Mouse (Mus musculus): ENCODE data around the gene Itpr2. TPM values are rescaled to one million over a fixed set of nuclear protein-coding genes. Genes with fewer than 3 reads are reported as not detected.

The Itpr2 gene
- polyA plus RNA-seq, 1 experiment from 2014 or later = 5.3 TPM

DNA sequence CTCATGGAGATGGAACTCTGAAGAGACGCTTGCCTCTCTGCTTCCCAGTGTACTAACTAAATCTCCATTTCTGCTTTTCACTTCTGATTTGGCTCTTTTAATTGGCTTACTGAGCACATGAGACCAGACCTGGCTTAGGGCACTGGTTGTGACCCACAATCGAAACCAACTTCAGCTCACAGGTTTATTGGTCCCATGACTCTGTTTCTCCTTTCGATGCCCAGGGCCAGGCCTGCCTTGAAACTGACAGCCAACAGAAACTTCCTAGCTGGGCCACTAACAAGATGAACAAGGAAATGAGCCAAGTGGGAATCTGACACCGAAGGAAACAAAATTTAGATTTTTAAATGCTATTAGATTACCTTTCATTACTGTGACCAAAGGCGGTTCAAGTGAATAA is 105.8 kb downstream of the Itpr2 start:
- no peak for DNase-seq (ENCODE audit: low spot score)
- H3K4me2 ChIP-seq = no peak overlapping the region
- no peak overlapping the region for H3K9ac ChIP-seq (ENCODE audit: low read depth, low read length)
- H3K27ac ChIP-seq (ENCODE audit: low read depth, low read length) = no peak overlapping the region
- no peaks in the 10 kb centered on the region for H3K4me1 ChIP-seq (replicated peaks; ENCODE audit: control insufficient read depth, insufficient read depth, low read length)
- H3K9me3 ChIP-seq (ENCODE audit: control insufficient read depth, low read length) = no peaks in the 10 kb centered on the region
- peaks cover 2% of the 10 kb centered on the region; the same call in 1 of the 2 replicates for H3K36me3 ChIP-seq (ENCODE audit: control insufficient read depth, insufficient read depth, low read length)
- H3K27me3 ChIP-seq (replicated peaks; ENCODE audit: control insufficient read depth, insufficient read depth, low read length) = no peaks in the 10 kb centered on the region
- no peak for ATAC-seq (replicated peaks; ENCODE audit: low FRiP score)
- H3K4me3 ChIP-seq (ENCODE audit: low read depth, low read length) = no peak overlapping the region
- 82% methylated on average over 5 of the region's 5 CpGs for WGBS

DNA sequence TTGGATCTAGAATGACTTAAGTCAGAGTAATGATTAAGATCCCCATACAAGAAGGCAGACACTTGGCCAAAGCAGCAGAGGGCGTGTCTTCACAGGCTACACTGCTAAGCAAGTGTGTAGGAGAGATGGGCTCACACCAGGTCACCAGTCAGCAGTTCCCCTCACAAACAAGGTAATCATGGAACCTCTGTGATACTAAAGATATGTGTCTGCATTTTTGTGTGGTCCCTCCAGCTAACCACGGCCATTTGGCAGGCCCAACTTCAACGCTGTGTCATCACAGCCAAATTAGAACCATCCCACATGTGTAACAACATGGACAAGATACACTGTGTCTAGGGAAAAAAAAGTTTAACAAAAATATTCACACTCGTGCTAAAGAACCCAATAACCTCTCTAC is 106.4 kb downstream of the Itpr2 start:
- H3K4me2 ChIP-seq = no peak overlapping the region
- no peak for ATAC-seq (replicated peaks; ENCODE audit: low FRiP score)
- no peak overlapping the region for H3K9ac ChIP-seq (ENCODE audit: low read depth, low read length)
- H3K4me1 ChIP-seq (replicated peaks; ENCODE audit: control insufficient read depth, insufficient read depth, low read length) = no peaks in the 10 kb centered on the region
- H3K9me3 ChIP-seq (ENCODE audit: control insufficient read depth, low read length) = no peaks in the 10 kb centered on the region
- H3K27me3 ChIP-seq (replicated peaks; ENCODE audit: control insufficient read depth, insufficient read depth, low read length) = no peaks in the 10 kb centered on the region
- H3K27ac ChIP-seq (ENCODE audit: low read depth, low read length) = no peak overlapping the region
- peaks cover 2% of the 10 kb centered on the region; the same call in 1 of the 2 replicates for H3K36me3 ChIP-seq (ENCODE audit: control insufficient read depth, insufficient read depth, low read length)
- DNase-seq (ENCODE audit: low spot score) = no peak
- H3K4me3 ChIP-seq (ENCODE audit: low read depth, low read length) = no peak overlapping the region
- 89% methylated on average over 4 of the region's 4 CpGs for WGBS

- ATAC-seq (replicated peaks; ENCODE audit: low FRiP score) = no peak
- H3K36me3 ChIP-seq (ENCODE audit: control insufficient read depth, insufficient read depth, low read length) = peaks cover 2% of the 10 kb centered on the region; the same call in 1 of the 2 replicates
Observed at GRCm38 (mm10) chr6:146392188-146392587, 109.8 kb downstream of the Itpr2 start.

GRCm38 (mm10) chr6:146390159-146390558 is 111.9 kb downstream of the Itpr2 start:
- H3K4me2 ChIP-seq = no peak overlapping the region
- no peaks in the 10 kb centered on the region for H3K27me3 ChIP-seq (replicated peaks; ENCODE audit: control insufficient read depth, insufficient read depth, low read length)
- H3K27ac ChIP-seq (ENCODE audit: low read depth, low read length) = no peak overlapping the region
- no peak for DNase-seq (ENCODE audit: low spot score)
- no peak overlapping the region for H3K4me3 ChIP-seq (ENCODE audit: low read depth, low read length)
- H3K4me1 ChIP-seq (replicated peaks; ENCODE audit: control insufficient read depth, insufficient read depth, low read length) = no peaks in the 10 kb centered on the region
- no peaks in the 10 kb centered on the region for H3K9me3 ChIP-seq (ENCODE audit: control insufficient read depth, low read length)
- H3K36me3 ChIP-seq (ENCODE audit: control insufficient read depth, insufficient read depth, low read length) = peaks cover 2% of the 10 kb centered on the region; the same call in 1 of the 2 replicates
- H3K9ac ChIP-seq (ENCODE audit: low read depth, low read length) = no peak overlapping the region
- no peak for ATAC-seq (replicated peaks; ENCODE audit: low FRiP score)
- WGBS = 76% methylated on average over 4 of the region's 4 CpGs

More at GRCm38 (mm10) chr6:146392188-146392587, 109.8 kb downstream of the Itpr2 start:
- Histone ChIP-seq H3K4me3 (ENCODE audit: low read depth, low read length) (no peak overlapping the region), H3K4me2 (no peak overlapping the region), H3K27me3 (replicated peaks; ENCODE audit: control insufficient read depth, insufficient read depth, low read length) (no peaks in the 10 kb centered on the region), H3K4me1 (replicated peaks; ENCODE audit: control insufficient read depth, insufficient read depth, low read length) (no peaks in the 10 kb centered on the region), H3K9ac (ENCODE audit: low read depth, low read length) (no peak overlapping the region), H3K27ac (ENCODE audit: low read depth, low read length) (no peak overlapping the region), H3K9me3 (ENCODE audit: control insufficient read depth, low read length) (no peaks in the 10 kb centered on the region)
- WGBS = 79% methylated on average over 2 of the region's 2 CpGs
- no peak for DNase-seq (ENCODE audit: low spot score)

DNA sequence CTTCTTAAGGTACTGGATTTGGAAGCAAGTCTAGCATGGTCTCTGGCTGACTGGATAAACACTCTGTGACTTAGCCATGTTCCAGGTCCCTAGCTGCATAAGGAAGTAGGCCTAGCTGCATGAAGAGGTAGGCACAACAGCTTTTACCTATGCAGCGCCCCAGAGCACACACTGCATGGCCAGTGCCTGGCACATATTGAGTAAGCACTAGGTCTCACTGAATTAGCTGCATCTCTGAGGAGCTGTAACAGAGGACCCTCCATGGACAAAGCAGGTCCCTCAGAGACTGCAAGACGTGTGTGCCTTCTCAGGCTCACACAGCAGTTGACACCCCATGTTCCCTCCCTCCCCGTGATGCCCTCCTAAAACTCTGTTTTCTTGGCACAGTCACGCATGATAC is 114.0 kb downstream of the Itpr2 start:
- ATAC-seq (replicated peaks; ENCODE audit: low FRiP score) (no peak), DNase-seq (ENCODE audit: low spot score) (no peak)
- Histone ChIP-seq H3K36me3 (ENCODE audit: control insufficient read depth, insufficient read depth, low read length) (peaks cover 2% of the 10 kb centered on the region; the same call in 1 of the 2 replicates), H3K9ac (ENCODE audit: low read depth, low read length) (no peak overlapping the region), H3K4me2 (no peak overlapping the region), H3K27ac (ENCODE audit: low read depth, low read length) (no peak overlapping the region), H3K4me3 (ENCODE audit: low read depth, low read length) (no peak overlapping the region), H3K27me3 (replicated peaks; ENCODE audit: control insufficient read depth, insufficient read depth, low read length) (no peaks in the 10 kb centered on the region), H3K4me1 (replicated peaks; ENCODE audit: control insufficient read depth, insufficient read depth, low read length) (no peaks in the 10 kb centered on the region), H3K9me3 (ENCODE audit: control insufficient read depth, low read length) (no peaks in the 10 kb centered on the region)
- WGBS = 73% methylated on average over 4 of the region's 4 CpGs

GRCm38 (mm10) chr6:146387039-146387713 is 114.8 kb downstream of the Itpr2 start:
- ATAC-seq (replicated peaks; ENCODE audit: low FRiP score) (no peak), DNase-seq (ENCODE audit: low spot score) (no peak)
- Histone ChIP-seq H3K27ac (ENCODE audit: low read depth, low read length) (no peak overlapping the region), H3K9me3 (ENCODE audit: control insufficient read depth, low read length) (no peaks in the 10 kb centered on the region), H3K4me3 (ENCODE audit: low read depth, low read length) (no peak overlapping the region), H3K4me2 (no peak overlapping the region), H3K9ac (ENCODE audit: low read depth, low read length) (no peak overlapping the region), H3K4me1 (replicated peaks; ENCODE audit: control insufficient read depth, insufficient read depth, low read length) (no peaks in the 10 kb centered on the region), H3K36me3 (ENCODE audit: control insufficient read depth, insufficient read depth, low read length) (no peaks in the 10 kb centered on the region), H3K27me3 (replicated peaks; ENCODE audit: control insufficient read depth, insufficient read depth, low read length) (no peaks in the 10 kb centered on the region)
- WGBS = 43% methylated on average over 6 of the region's 6 CpGs

DNA sequence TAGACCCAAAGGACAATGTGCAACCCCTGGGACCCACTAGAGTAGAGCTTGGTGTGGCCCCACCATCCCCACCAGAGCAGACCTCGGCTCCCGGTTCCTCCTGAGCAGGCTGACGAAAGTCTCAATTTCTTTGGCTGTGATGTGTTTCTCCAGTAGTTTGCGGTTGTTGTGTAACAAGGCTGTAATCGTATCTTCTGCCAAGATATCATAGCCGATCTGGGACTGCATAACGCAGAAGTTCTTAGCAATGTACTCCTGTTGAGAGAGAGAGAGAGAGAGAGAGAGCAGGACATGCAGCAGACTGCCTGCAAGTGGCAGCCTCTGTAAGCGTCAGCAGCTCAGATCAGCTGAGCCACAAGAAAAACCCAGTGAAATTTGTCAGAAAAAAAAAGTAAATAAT is 122.8 kb downstream of the Itpr2 start:
- ATAC-seq (replicated peaks; ENCODE audit: low FRiP score) (no peak), DNase-seq (ENCODE audit: low spot score) (no peak)
- H3K4me2 ChIP-seq = no peak overlapping the region
- no peaks in the 10 kb centered on the region for H3K27me3 ChIP-seq (replicated peaks; ENCODE audit: control insufficient read depth, insufficient read depth, low read length)
- H3K4me3 ChIP-seq (ENCODE audit: low read depth, low read length) = no peak overlapping the region
- no peaks in the 10 kb centered on the region for H3K36me3 ChIP-seq (ENCODE audit: control insufficient read depth, insufficient read depth, low read length)
- 82% methylated on average over 8 of the region's 8 CpGs for WGBS
- H3K9me3 ChIP-seq (ENCODE audit: control insufficient read depth, low read length) = no peaks in the 10 kb centered on the region
- no peak overlapping the region for H3K27ac ChIP-seq (ENCODE audit: low read depth, low read length)
- H3K9ac ChIP-seq (ENCODE audit: low read depth, low read length) = no peak overlapping the region
- H3K4me1 ChIP-seq (replicated peaks; ENCODE audit: control insufficient read depth, insufficient read depth, low read length) = no peaks in the 10 kb centered on the region

GRCm38 (mm10) chr6:146371511-146371910 is 130.5 kb downstream of the Itpr2 start:
- H3K9me3 ChIP-seq (ENCODE audit: control insufficient read depth, low read length) = no peaks in the 10 kb centered on the region
- no peaks in the 10 kb centered on the region for H3K36me3 ChIP-seq (ENCODE audit: control insufficient read depth, insufficient read depth, low read length)
- H3K9ac ChIP-seq (ENCODE audit: low read depth, low read length) = no peak overlapping the region
- H3K4me2 ChIP-seq = no peak overlapping the region
- no peaks in the 10 kb centered on the region for H3K4me1 ChIP-seq (replicated peaks; ENCODE audit: control insufficient read depth, insufficient read depth, low read length)
- ATAC-seq (replicated peaks; ENCODE audit: low FRiP score) (no peak), DNase-seq (ENCODE audit: low spot score) (no peak)
- H3K4me3 ChIP-seq (ENCODE audit: low read depth, low read length) = no peak overlapping the region
- WGBS = 62% methylated on average over 2 of the region's 2 CpGs
- no peaks in the 10 kb centered on the region for H3K27me3 ChIP-seq (replicated peaks; ENCODE audit: control insufficient read depth, insufficient read depth, low read length)
- no peak overlapping the region for H3K27ac ChIP-seq (ENCODE audit: low read depth, low read length)

- DNase-seq (ENCODE audit: low spot score) (no peak), ATAC-seq (replicated peaks; ENCODE audit: low FRiP score) (no peak)
- Histone ChIP-seq H3K4me2 (no peak overlapping the region), H3K4me3 (ENCODE audit: low read depth, low read length) (no peak overlapping the region), H3K9ac (ENCODE audit: low read depth, low read length) (no peak overlapping the region), H3K27me3 (replicated peaks; ENCODE audit: control insufficient read depth, insufficient read depth, low read length) (no peaks in the 10 kb centered on the region), H3K4me1 (replicated peaks; ENCODE audit: control insufficient read depth, insufficient read depth, low read length) (no peaks in the 10 kb centered on the region), H3K9me3 (ENCODE audit: control insufficient read depth, low read length) (no peaks in the 10 kb centered on the region), H3K36me3 (ENCODE audit: control insufficient read depth, insufficient read depth, low read length) (no peaks in the 10 kb centered on the region), H3K27ac (ENCODE audit: low read depth, low read length) (no peak overlapping the region)
- WGBS = 84% methylated on average over 4 of the region's 4 CpGs
Observed at GRCm38 (mm10) chr6:146366180-146366579, 135.8 kb downstream of the Itpr2 start.
